Mouse (Mus musculus) erythroblast, embryonic 14.5 days (primary cell): ENCODE measurements around the gene Ccdc171. TPM values are rescaled to one million over a fixed set of nuclear protein-coding genes. Genes with fewer than 3 reads are reported as not detected.
"Not testable (repeated sequence)": the region's sequence is repeated elsewhere in the genome, so short reads cannot be mapped to it uniquely, and the experiment has no call there.

Source experiments
- H3K27me3 ChIP-seq: 2 replicates; pipeline ENCODE4 v1.6.1; 2012; ENCODE audit warnings: inconsistent platforms; ENCODE audit not compliant: control insufficient read depth
- H3K36me3 ChIP-seq: 2 replicates; pipeline ENCODE4 v1.6.1; 2012; ENCODE audit warnings: mild to moderate bottlenecking, inconsistent platforms; ENCODE audit not compliant: control insufficient read depth
- H3K4me1 ChIP-seq: 2 replicates; pipeline ENCODE4 v1.6.1; 2012; ENCODE audit warnings: inconsistent platforms; ENCODE audit not compliant: control insufficient read depth
- H3K4me3 ChIP-seq: replicated peaks from 2 replicates; pipeline ENCODE3; 2012; ENCODE audit warnings: moderate library complexity, mild to moderate bottlenecking, inconsistent platforms
- H3K9me3 ChIP-seq: 2 replicates; pipeline ENCODE4 v1.6.1; 2012; ENCODE audit warnings: low read length, inconsistent platforms, mixed read lengths; ENCODE audit not compliant: control insufficient read depth
- GATA1 ChIP-seq: IDR thresholded peaks from 2 replicates; pipeline ENCODE4 v1.6.1; 2012; ENCODE audit warnings: low read length, inconsistent platforms, mixed read lengths
- TAL1 ChIP-seq: IDR thresholded peaks from 3 replicates; pipeline ENCODE4 v1.6.1; 2012; ENCODE audit warnings: low read length, inconsistent platforms, mixed read lengths
- polyA plus RNA-seq: library from polyadenylated mRNA; stranded (reverse); fragments of >175 nt; gene quantifications from 2 replicates; pipeline ENCODE4 v1.2.3, GENCODE M21; 2012

Ccdc171 gene
- polyA plus RNA-seq, 1 experiment: not detected

DNA sequence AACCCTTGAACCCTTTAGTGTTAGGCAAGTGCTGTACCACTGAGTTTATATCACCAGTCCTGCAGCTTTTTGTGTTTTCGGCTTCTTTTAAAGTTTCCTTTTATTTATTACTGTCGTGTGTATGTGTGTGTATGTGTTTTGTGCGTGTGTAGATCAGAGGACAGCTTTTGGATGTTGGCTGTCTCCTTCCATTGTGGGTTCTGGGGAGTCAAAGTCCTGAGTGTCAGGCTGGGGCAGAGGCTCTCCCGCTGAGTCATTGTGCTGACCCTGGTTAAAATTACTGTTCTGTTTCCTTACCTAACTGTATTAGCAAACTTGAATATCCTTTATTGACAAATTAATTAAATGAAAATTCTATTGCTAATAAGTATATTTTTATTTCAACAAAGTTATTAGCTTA is 98.4 kb downstream of the Ccdc171 start:
- Histone ChIP-seq H3K4me3 (no peak overlapping the region), H3K4me1 (peaks cover 7% of the 10 kb centered on the region), H3K9me3 (no peaks in the 10 kb centered on the region), H3K36me3 (no peaks in the 10 kb centered on the region), H3K27me3 (no peaks in the 10 kb centered on the region)
- TF ChIP-seq GATA1 (no peak), TAL1 (no peak)

- no peak overlapping the region for H3K4me3 ChIP-seq
- H3K27me3 ChIP-seq: no peaks in the 10 kb centered on the region
- H3K9me3 ChIP-seq: no peaks in the 10 kb centered on the region
- H3K4me1 ChIP-seq: no peaks in the 10 kb centered on the region
- TF ChIP-seq GATA1: no peak
- TF ChIP-seq TAL1: no peak
- no peaks in the 10 kb centered on the region for H3K36me3 ChIP-seq
Measured at GRCm38 (mm10) chr4:83651453-83651852, 126.1 kb downstream of the Ccdc171 start.

DNA sequence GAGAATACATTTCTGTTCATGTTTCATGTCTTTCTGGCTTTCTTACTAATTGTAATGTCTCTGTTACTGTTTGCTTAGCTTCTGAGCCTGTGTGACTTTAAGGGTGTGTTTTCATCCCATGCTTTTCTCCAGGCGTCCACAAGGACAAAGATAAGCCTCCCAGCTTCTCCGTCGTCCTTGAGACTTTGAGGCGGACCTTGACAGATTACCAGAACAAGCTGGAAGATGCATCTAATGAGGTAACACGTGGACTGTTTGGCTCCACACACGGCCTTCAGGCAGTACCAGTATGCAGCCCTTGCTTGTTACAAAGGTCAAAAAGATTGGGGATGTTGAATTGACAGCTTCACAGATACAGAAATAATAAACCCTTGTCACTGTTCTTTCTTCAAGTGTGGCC is 130.1 kb downstream of the Ccdc171 start:
- Histone ChIP-seq H3K9me3 (no peaks in the 10 kb centered on the region), H3K36me3 (no peaks in the 10 kb centered on the region), H3K4me3 (no peak overlapping the region), H3K27me3 (no peaks in the 10 kb centered on the region), H3K4me1 (no peaks in the 10 kb centered on the region)
- TF ChIP-seq GATA1 (no peak), TAL1 (no peak)

- TF ChIP-seq GATA1 (no peak), TAL1 (no peak)
- H3K36me3 ChIP-seq: no peaks in the 10 kb centered on the region
- H3K27me3 ChIP-seq: no peaks in the 10 kb centered on the region
- no peaks in the 10 kb centered on the region for H3K9me3 ChIP-seq
- no peaks in the 10 kb centered on the region for H3K4me1 ChIP-seq
- no peak overlapping the region for H3K4me3 ChIP-seq
Measured at GRCm38 (mm10) chr4:83656571-83656970, 131.2 kb downstream of the Ccdc171 start.

GRCm38 (mm10) chr4:83657021-83657420 is 131.7 kb downstream of the Ccdc171 start:
- Histone ChIP-seq H3K27me3 (no peaks in the 10 kb centered on the region), H3K4me1 (no peaks in the 10 kb centered on the region), H3K9me3 (no peaks in the 10 kb centered on the region), H3K36me3 (no peaks in the 10 kb centered on the region), H3K4me3 (no peak overlapping the region)
- TF ChIP-seq GATA1 (no peak), TAL1 (no peak)

DNA sequence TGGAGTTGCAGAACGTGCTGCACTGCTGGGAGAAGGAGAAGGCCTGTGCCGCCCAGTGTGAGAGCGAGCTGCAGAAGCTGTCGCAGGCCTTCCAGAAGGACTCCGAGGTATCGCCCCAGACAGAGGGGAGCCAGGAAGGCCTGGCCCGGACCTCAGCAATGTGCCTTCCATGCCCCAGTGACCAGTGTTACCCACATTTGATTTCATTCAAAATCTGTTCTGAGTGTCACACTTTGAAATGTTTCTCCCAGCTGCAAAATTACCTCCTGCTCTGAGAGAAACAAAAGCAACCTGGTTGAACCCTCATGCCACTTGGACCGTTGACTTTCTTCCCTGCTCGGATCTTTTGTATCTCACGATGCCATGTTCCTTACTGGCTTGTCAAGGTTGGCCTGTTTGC is 133.1 kb downstream of the Ccdc171 start:
- Histone ChIP-seq H3K9me3 (no peaks in the 10 kb centered on the region), H3K4me1 (no peaks in the 10 kb centered on the region), H3K27me3 (no peaks in the 10 kb centered on the region), H3K4me3 (no peak overlapping the region), H3K36me3 (no peaks in the 10 kb centered on the region)
- TF ChIP-seq TAL1 (no peak), GATA1 (no peak)

DNA sequence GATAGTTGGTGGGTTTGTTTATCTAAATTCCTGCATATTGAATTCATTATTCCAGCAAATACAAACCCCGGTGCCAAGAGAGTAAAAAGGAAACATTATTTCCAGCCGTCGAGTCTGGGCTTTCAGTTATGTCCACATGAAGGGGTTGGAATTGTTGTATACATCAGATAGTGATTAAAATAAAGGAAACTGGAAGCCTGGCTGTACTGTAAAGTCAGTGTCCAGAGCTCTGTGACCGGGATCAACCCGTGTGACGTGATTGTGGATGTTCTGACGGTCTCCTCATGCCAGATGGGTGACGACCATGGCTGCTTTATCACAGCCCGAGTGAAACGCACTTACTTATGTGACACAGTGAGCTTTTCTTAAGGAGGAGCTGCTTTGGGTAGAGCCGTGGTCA is 134.1 kb downstream of the Ccdc171 start:
- H3K4me3 ChIP-seq: no peak overlapping the region
- TF ChIP-seq GATA1 (no peak), TAL1 (no peak)
- H3K36me3 ChIP-seq: no peaks in the 10 kb centered on the region
- no peaks in the 10 kb centered on the region for H3K27me3 ChIP-seq
- H3K9me3 ChIP-seq: no peaks in the 10 kb centered on the region
- H3K4me1 ChIP-seq: no peaks in the 10 kb centered on the region

DNA sequence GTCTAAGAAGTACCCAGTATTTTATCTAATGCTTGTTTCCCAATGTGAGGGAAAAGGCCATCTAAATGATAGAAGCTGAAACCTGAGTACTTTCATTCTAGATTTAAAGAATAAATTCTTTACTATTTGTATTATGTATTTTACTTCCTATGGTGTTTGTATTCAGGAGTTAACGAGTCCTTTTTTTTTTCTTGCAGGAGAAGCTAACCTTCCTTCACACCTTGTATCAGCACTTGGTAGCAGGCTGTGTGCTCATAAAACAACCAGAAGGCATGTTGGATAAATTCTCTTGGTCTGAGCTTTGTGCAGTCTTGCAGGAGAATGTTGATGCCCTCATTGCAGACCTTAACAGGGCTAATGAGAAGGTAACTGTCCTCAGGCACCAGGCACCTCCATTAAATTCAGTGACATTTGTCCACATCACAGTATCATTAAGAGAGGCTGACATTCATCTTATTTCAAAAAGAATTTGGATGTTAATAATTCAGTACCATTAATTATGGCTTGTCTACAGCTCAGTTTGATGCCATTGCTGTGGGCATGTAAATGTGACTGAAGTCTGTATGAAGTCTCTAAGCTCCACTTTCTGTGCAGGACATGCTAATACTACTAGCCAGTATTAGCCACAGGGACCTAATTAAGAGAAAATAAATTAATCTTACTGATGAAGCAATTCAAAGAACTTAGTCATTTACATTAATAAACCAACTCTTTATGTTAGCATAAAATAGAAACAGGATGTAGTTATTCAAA is 136.3 kb downstream of the Ccdc171 start:
- Histone ChIP-seq H3K9me3 (no peaks in the 10 kb centered on the region), H3K4me3 (no peak overlapping the region), H3K27me3 (no peaks in the 10 kb centered on the region), H3K4me1 (no peaks in the 10 kb centered on the region), H3K36me3 (no peaks in the 10 kb centered on the region)
- TF ChIP-seq TAL1 (no peak), GATA1 (no peak)

- Histone ChIP-seq H3K4me1 (no peaks in the 10 kb centered on the region), H3K9me3 (no peaks in the 10 kb centered on the region), H3K27me3 (no peaks in the 10 kb centered on the region), H3K4me3 (no peak overlapping the region), H3K36me3 (no peaks in the 10 kb centered on the region)
- TF ChIP-seq GATA1: no peak
- TF ChIP-seq TAL1: no peak
Measured at GRCm38 (mm10) chr4:83662301-83662700, 137.0 kb downstream of the Ccdc171 start.

- no peak for TF ChIP-seq TAL1
- no peak for TF ChIP-seq GATA1
- no peak overlapping the region for H3K4me3 ChIP-seq
Measured at GRCm38 (mm10) chr4:83669552-83669951, 144.2 kb downstream of the Ccdc171 start.

GRCm38 (mm10) chr4:83675308-83675707 is 150.0 kb downstream of the Ccdc171 start:
- not testable (repeated sequence) for H3K9me3 ChIP-seq, H3K4me1 ChIP-seq, H3K27me3 ChIP-seq, H3K4me3 ChIP-seq, H3K36me3 ChIP-seq

More at GRCm38 (mm10) chr4:83669552-83669951, 144.2 kb downstream of the Ccdc171 start:
- H3K9me3 ChIP-seq: no peaks in the 10 kb centered on the region
- peaks cover 2% of the 10 kb centered on the region; the same call in 1 of the 2 replicates for H3K4me1 ChIP-seq
- no peaks in the 10 kb centered on the region for H3K27me3 ChIP-seq
- H3K36me3 ChIP-seq: no peaks in the 10 kb centered on the region
